Mouse (Mus musculus) embryo, embryonic 10.5 days (tissue): Measurements from ENCODE around the gene Acot4.
"Not testable (repeated sequence)": the region's sequence is repeated elsewhere in the genome, so short reads cannot be mapped to it uniquely, and the experiment has no call there.

Experiments
- DNase-seq: peaks from one replicate; pipeline ENCODE4 v3.0.0-alpha.2; 2015; ENCODE audit warnings: low spot score

Gene Acot4

DNA sequence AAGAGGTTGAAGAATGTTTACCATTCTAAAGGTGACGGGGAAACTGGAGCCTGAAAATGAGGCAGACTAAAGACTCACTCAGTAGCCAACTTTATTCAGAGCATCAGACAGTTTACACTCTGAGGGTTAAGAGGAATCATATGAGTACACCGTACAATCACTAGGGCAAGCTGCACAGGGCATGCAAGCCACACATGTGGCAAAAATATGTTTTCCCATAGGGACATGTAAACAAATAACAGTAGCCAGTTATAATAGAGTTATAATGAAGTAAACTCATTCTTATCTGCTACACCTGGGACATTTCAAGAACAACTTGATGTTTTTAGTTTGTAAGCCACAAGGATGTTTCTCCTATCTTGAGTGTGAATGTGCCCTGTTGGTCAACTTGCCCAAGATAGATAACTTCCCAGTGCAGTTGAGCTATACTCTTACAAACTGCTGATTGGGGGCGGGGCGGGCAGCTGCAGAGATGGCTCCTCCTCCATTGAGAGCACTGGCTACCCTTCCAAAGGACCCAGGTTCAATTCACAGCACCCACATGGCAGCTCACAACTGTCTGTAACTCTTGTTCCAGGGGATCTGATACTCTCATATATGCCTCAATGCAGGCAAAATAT is 39.3 kb downstream of the Acot4 start:
- no peak for DNase-seq

DNA sequence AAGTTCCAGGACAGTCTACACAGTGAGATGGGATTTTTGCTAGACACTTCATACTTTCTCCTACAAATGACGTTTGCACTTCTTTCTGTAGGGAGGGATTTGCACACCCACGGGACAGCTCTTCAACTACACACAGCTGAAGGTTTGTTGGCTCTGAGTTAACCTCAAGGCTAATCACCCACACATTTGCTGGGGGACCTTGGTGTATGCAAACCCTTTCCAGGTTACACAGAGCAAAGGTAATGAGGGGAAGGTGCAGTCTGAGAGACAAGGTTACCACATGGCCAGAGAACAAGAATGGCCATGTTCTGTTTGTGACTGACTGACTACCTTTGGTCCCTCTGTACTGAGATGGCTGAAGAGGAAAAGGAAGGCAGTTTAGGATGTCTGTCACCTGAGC is 45.7 kb downstream of the Acot4 start:
- DNase-seq: no peak

DNA sequence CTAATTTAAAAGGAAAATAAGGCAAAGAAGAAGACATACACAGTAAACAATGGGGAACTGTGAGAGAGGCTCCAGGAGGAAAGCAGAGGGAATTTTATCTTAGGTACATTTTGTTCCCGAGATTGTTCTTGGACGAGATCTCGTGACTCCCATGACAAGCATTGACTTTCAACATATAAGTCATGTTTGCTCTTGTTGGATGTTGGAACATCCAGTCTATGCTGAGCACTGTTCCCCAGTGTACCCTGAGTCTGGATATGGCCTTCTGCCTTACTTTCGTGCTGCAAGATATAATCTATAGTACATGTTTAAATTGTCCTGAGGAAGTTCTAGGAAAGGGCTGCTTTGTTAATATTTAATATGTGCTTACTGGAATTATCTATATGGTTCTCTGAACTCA is 46.4 kb downstream of the Acot4 start:
- DNase-seq: no peak

DNA sequence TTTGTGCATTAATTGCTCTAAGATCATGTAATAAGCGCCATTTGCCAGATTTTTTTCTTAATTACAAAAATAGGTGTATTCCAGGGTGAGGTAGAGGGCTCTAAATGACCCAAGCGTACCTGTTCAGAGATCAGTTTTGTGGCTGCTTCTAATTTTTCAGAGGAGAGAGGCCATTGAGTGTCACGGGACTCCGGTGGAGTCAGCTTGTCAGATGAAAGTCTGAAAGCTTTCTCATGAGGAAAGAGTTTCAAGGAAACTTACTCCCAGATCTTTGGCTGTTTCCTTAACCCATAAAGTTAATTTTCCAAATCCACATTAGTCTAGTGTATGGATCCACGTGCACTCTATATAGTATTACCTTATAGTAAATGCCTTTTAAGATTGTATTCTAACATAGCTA is 56.5 kb downstream of the Acot4 start:
- not testable (repeated sequence) for DNase-seq
